Mouse (Mus musculus): Measurements from ENCODE around the gene Smr2.
"Not testable (repeated sequence)": the region's sequence is repeated elsewhere in the genome, so short reads cannot be mapped to it uniquely, and the experiment has no call there.

Gene Smr2

DNA sequence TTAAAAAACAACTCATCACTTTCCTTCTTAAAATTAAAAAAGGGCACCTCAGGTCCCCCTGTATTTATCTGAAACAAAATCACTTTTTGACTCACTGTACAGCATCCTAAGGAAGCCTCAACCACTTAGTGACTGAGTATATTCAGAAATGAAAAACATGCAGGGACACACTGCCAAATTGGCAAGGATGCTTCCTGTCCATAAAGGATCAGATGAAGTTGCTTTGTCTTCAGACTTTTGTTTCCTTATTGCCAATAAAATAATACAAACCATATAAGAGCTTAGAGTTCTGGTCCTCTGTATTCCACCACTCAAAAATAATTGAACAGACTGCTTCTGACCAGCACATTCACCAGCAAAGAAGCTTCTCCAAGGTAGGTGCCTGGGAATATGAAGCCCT is at the start of gene Smr2:
Gene Smr2 (plus strand): TSS at position 301 of the 400 bp plus-strand sequence.
- not testable (repeated sequence) for DNase-seq (ENCODE audit: low read depth)

DNA sequence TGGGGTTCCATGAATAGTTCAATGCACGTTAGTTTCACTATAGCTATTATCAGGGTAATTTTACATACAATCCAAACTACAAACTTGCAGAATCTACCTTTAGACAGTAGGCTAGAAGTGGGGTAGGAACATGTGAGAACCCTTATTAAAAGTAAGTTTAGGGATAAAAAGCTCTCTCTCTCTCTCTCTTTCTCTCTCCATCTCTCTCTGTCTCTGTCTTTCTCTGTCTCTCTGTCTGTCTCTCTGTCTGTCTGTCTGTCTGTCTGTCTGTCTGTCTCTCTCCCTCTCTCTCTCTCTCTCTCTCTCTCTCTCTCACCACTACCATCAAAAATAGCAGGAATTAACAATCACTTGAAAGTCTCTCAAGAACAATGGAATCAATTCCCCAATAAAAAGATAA is 25.1 kb downstream of the Smr2 start, which contains the start of gene Gm11116:
Gene Gm11116 (minus strand): TSS at position 101 of the 400 bp plus-strand sequence.
- DNase-seq (ENCODE audit: low read depth) = no peak

DNA sequence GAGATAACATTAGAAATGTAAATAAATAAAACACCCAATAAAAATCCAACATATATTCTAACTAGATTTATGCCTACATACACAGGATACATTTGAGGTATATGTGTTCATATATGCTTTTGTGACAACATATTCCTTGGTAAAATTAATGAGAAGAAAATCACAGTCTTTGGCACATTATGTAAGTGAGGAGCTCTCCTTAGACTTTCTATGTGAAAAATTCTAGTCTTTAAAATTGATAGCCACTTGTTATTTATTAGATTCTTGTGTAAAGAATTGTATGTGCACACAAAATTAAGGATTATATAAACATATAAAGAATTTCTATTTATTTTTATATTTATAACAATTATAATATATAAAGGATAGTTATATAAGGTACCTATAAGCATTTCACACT is 67.6 kb downstream of the Smr2 start, which contains the start of gene Gm11115:
Gene Gm11115 (minus strand): TSS at position 101 of the 400 bp plus-strand sequence.
- DNase-seq (ENCODE audit: low read depth) = no peak
